Mouse (Mus musculus) heart, adult 8-10 months (tissue): ENCODE results near the gene Ttf1. TPM values are rescaled to one million over a fixed set of nuclear protein-coding genes. Genes with fewer than 3 reads are reported as not detected.

Source experiments
- DNase-seq: peaks from one replicate; pipeline ENCODE4 v3.0.0; 2022; ENCODE audit warnings: low spot score
- total RNA-seq, 4 experiments: library from RNA; stranded (reverse); gene quantifications; 2 replicates each; pipeline ENCODE4 v1.2.4; 2022

The Ttf1 gene
- total RNA-seq, 4 experiments from 2014 or later, result 5.2 to 6.3 (median 6.1) TPM

GRCm38 (mm10) chr2:29124936-29125701 lies 65.1 kb downstream of the Ttf1 start:
- peak; percentile 98 for DNase-seq

DNA sequence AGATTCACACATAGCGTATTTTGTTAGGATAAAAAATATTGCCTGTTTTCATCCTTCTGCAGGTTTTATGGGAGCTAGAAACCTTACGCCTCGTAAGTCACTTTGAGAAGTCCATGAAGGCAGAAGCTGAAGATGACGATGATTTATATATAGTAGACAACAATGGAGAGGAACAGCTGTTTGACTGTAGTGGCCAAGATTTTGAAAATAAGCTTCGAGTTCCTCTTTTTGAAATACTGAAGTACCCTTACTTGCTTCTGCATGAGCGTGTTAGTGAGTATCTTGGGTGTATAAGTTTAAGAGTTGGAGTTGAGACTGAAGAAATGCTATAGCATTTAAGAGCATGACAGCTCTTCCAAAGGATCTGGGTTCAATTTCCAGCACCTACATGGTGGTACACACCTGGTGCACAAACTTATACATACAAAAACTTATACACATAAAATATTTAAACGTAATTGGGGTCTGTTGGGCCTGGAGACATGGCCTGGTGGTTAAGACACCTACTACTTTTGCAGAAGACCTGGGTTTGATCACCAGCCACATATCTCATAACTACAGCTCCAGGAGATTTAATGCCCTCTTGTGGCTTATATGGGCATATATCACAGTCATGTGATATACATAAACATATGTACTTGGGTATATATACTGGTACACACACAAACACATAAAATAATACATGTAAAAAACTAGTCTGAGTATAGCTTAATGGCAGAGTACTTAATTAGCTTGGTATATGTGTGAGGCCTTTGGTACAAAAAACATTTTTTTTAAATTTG lies 70.2 kb downstream of the Ttf1 start:
- no peak for DNase-seq

- no peak for DNase-seq
Measured at GRCm38 (mm10) chr2:29135161-29135560, 75.1 kb downstream of the Ttf1 start.

Other genes with a start within 250 kb of the Ttf1 start
- 10 to 100 TPM; 13.5 to 19.8 (median 17.3) TPM for gene Gtf3c4, start 219.9 kb upstream of the Ttf1 start, total RNA-seq
- 1 to 10 TPM; 3.3 to 4.9 (median 3.8) TPM for gene Ddx31, start 219.9 kb upstream of the Ttf1 start, total RNA-seq
- not detected for gene Barhl1, start 143.6 kb upstream of the Ttf1 start, total RNA-seq
- not detected for gene Cfap77, start 5.2 kb upstream of the Ttf1 start, total RNA-seq
- gene Setx, start 63.9 kb downstream of the Ttf1 start, total RNA-seq, result 10 to 100 TPM; 29.3 to 36.3 (median 33.8) TPM
- gene Ntng2, start 192.7 kb downstream of the Ttf1 start, total RNA-seq, result 10 to 100 TPM in 3 of 4 experiments, 1 to 10 TPM in 1; 8.3 to 16.7 (median 13.7) TPM